Mouse (Mus musculus): ENCODE results near the gene Msh4.
"Not testable (repeated sequence)": the region's sequence is repeated elsewhere in the genome, so short reads cannot be mapped to it uniquely, and the experiment has no call there.

Msh4 gene

GRCm38 (mm10) chr3:153849368-153850015, 56.4 kb downstream of the Msh4 start:
- DNase-seq (ENCODE audit: low read depth, low spot score) = no peak

- DNase-seq (ENCODE audit: low read depth, low spot score) = no peak
Observed at GRCm38 (mm10) chr3:153847207-153847733, 58.7 kb downstream of the Msh4 start.

GRCm38 (mm10) chr3:153846109-153846508, 59.8 kb downstream of the Msh4 start:
- no peak for DNase-seq (ENCODE audit: low read depth, low spot score)

- no peak for DNase-seq (ENCODE audit: low read depth, low spot score)
Observed at GRCm38 (mm10) chr3:153845500-153845899, 60.4 kb downstream of the Msh4 start.

GRCm38 (mm10) chr3:153844757-153845156, 61.2 kb downstream of the Msh4 start:
- no peak for DNase-seq (ENCODE audit: low read depth, low spot score)

GRCm38 (mm10) chr3:153844030-153844429, 61.9 kb downstream of the Msh4 start, which contains the start of gene Asb17:
Gene Asb17, plus strand, starts transcription at chr3:153844209.
- DNase-seq (ENCODE audit: low read depth, low spot score) = no peak

- DNase-seq (ENCODE audit: low read depth, low spot score) = no peak
Observed at GRCm38 (mm10) chr3:153837593-153837992, 68.3 kb downstream of the Msh4 start.

- no peak for DNase-seq (ENCODE audit: low read depth, low spot score)
Observed at GRCm38 (mm10) chr3:153836316-153836715, 69.6 kb downstream of the Msh4 start.

- DNase-seq (ENCODE audit: low read depth, low spot score) = peak; percentile 58
Observed at GRCm38 (mm10) chr3:153835455-153836086, 70.4 kb downstream of the Msh4 start.

- DNase-seq (ENCODE audit: low read depth, low spot score) = no peak
Observed at GRCm38 (mm10) chr3:153834071-153834470, 71.9 kb downstream of the Msh4 start.

GRCm38 (mm10) chr3:153832654-153832945, 73.3 kb downstream of the Msh4 start:
- no peak for DNase-seq (ENCODE audit: low read depth, low spot score)

- no peak for DNase-seq (ENCODE audit: low read depth, low spot score)
Observed at GRCm38 (mm10) chr3:153831873-153832653, 73.9 kb downstream of the Msh4 start.

GRCm38 (mm10) chr3:153831014-153831872, 74.7 kb downstream of the Msh4 start:
- no peak for DNase-seq (ENCODE audit: low read depth, low spot score)

- DNase-seq (ENCODE audit: low read depth, low spot score) = not testable (repeated sequence)
Observed at GRCm38 (mm10) chr3:153829788-153830187, 76.2 kb downstream of the Msh4 start.

- no peak for DNase-seq (ENCODE audit: low read depth, low spot score)
Observed at GRCm38 (mm10) chr3:153826616-153827015, 79.3 kb downstream of the Msh4 start.

- DNase-seq (ENCODE audit: low read depth, low spot score) = no peak
Observed at GRCm38 (mm10) chr3:153825197-153825596, 80.7 kb downstream of the Msh4 start.

GRCm38 (mm10) chr3:153823671-153824515, 82.0 kb downstream of the Msh4 start:
- no peak for DNase-seq (ENCODE audit: low read depth, low spot score)

GRCm38 (mm10) chr3:153819438-153819837, 86.5 kb downstream of the Msh4 start:
- no peak for DNase-seq (ENCODE audit: low read depth, low spot score)

GRCm38 (mm10) chr3:153818723-153819122, 87.2 kb downstream of the Msh4 start:
- DNase-seq (ENCODE audit: low read depth, low spot score) = no peak

- DNase-seq (ENCODE audit: low read depth, low spot score) = no peak
Observed at GRCm38 (mm10) chr3:153817376-153817890, 88.5 kb downstream of the Msh4 start.
